Mouse (Mus musculus): ENCODE measurements at regions not wholly inside any gene's neighbourhood (a gene's known extent, or its start where the extent isn't known, plus 50 kb on each side); places are given as distances from the start of the nearest gene placed in this dataset.

GRCm38 (mm10) chr5:118861143-118861847 is 300.8 kb downstream of the Med13l start:
- TF ChIP-seq CTCF (IDR thresholded peaks at IDR 0.05) = no peak
- no peak for TF ChIP-seq POLR2A (IDR thresholded peaks at IDR 0.05; ENCODE audit: insufficient read depth, low read depth, low read length)
- no peak for TF ChIP-seq EP300 (IDR thresholded peaks at IDR 0.05; ENCODE audit: insufficient read depth, low read depth, low read length)

Data from heart, adult 2 months (tissue).